Mouse (Mus musculus): ENCODE data around the gene Spout1. TPM values are rescaled to one million over a fixed set of nuclear protein-coding genes. Genes with fewer than 3 reads are reported as not detected.

Gene Spout1
- polyA plus RNA-seq (2015; fragmentation: Nextera tagmentation; extraction: Ambion mirVana), result 63.0 and 67.3 TPM in 2 replicates

GRCm38 (mm10) chr2:30177700-30178675 is at the start of gene Spout1:
Spout1 (minus strand) TSS chr2:30178459.
- Histone ChIP-seq H3K9ac (ENCODE audit: low read depth, low read length) (peak within 1 kb of the TSS; percentile 81), H3K27ac (ENCODE audit: low read length) (peak within 1 kb of the TSS; percentile 73), H3K27me3 (ENCODE audit: control insufficient read depth, insufficient read depth, low read depth, low read length) (no peaks in the 10 kb centered on the region), H3K4me3 (ENCODE audit: low read depth, low read length) (peak within 1 kb of the TSS; percentile 70), H3K4me1 (ENCODE audit: control insufficient read depth, insufficient read depth, low read length) (peaks cover 13% of the 10 kb centered on the region), H3K36me3 (ENCODE audit: control insufficient read depth, insufficient read depth, low read length) (peaks cover 26% of the 10 kb centered on the region), H3K4me2 (ENCODE audit: low read length) (peak within 1 kb of the TSS; percentile 95), H3K9me3 (replicated peaks; ENCODE audit: control insufficient read depth, low read length, poor library complexity, severe bottlenecking) (no peaks in the 10 kb centered on the region)
- WGBS, result 3% methylated on average over 54 of the region's 54 CpGs
- ATAC-seq, result peak; percentile 99

DNA sequence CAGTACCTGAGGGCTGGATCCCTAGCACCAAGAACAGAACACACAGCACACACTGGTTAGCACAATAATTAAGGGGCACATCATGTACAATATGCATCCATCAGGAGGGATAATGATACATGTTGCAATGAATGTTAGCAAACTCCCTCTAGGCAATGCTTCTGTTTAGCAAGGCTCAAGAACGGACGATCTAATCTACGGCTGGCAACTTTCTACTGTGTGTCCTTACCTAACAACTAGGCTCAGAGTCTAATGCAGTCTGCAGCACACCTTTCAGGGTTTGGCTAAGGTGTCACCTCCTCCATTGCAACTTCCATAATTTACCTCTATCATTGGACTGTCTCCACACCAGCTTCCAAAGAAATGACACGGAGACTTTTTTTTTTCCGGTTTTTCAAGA is 38.0 kb upstream of the Spout1 start:
- no peaks in the 10 kb centered on the region for H3K9me3 ChIP-seq (replicated peaks; ENCODE audit: control insufficient read depth, low read length, poor library complexity, severe bottlenecking)
- H3K4me1 ChIP-seq (ENCODE audit: control insufficient read depth, insufficient read depth, low read length), result no peaks in the 10 kb centered on the region
- no peaks in the 10 kb centered on the region for H3K36me3 ChIP-seq (ENCODE audit: control insufficient read depth, insufficient read depth, low read length)
- no peaks in the 10 kb centered on the region for H3K27me3 ChIP-seq (ENCODE audit: control insufficient read depth, insufficient read depth, low read depth, low read length)
- H3K9ac ChIP-seq (ENCODE audit: low read depth, low read length), result no peak overlapping the region
- 96% methylated on average over 5 of the region's 5 CpGs for WGBS
- no peak overlapping the region for H3K4me2 ChIP-seq (ENCODE audit: low read length)
- no peak for ATAC-seq
- no peak overlapping the region for H3K27ac ChIP-seq (ENCODE audit: low read length)
- H3K4me3 ChIP-seq (ENCODE audit: low read depth, low read length), result no peak overlapping the region

GRCm38 (mm10) chr2:30215493-30215892 is 37.2 kb upstream of the Spout1 start:
- no peaks in the 10 kb centered on the region for H3K36me3 ChIP-seq (ENCODE audit: control insufficient read depth, insufficient read depth, low read length)
- H3K9me3 ChIP-seq (replicated peaks; ENCODE audit: control insufficient read depth, low read length, poor library complexity, severe bottlenecking), result no peaks in the 10 kb centered on the region
- no peaks in the 10 kb centered on the region for H3K4me1 ChIP-seq (ENCODE audit: control insufficient read depth, insufficient read depth, low read length)
- no peak overlapping the region for H3K4me2 ChIP-seq (ENCODE audit: low read length)
- H3K27ac ChIP-seq (ENCODE audit: low read length), result no peak overlapping the region
- no peak for ATAC-seq
- H3K27me3 ChIP-seq (ENCODE audit: control insufficient read depth, insufficient read depth, low read depth, low read length), result no peaks in the 10 kb centered on the region
- 84% methylated on average over 6 of the region's 6 CpGs for WGBS
- H3K9ac ChIP-seq (ENCODE audit: low read depth, low read length), result no peak overlapping the region
- H3K4me3 ChIP-seq (ENCODE audit: low read depth, low read length), result no peak overlapping the region

GRCm38 (mm10) chr2:30214745-30215144 is 36.5 kb upstream of the Spout1 start:
- Histone ChIP-seq H3K4me1 (ENCODE audit: control insufficient read depth, insufficient read depth, low read length) (no peaks in the 10 kb centered on the region), H3K27me3 (ENCODE audit: control insufficient read depth, insufficient read depth, low read depth, low read length) (no peaks in the 10 kb centered on the region), H3K9me3 (replicated peaks; ENCODE audit: control insufficient read depth, low read length, poor library complexity, severe bottlenecking) (no peaks in the 10 kb centered on the region), H3K4me2 (ENCODE audit: low read length) (no peak overlapping the region), H3K9ac (ENCODE audit: low read depth, low read length) (no peak overlapping the region), H3K27ac (ENCODE audit: low read length) (no peak overlapping the region), H3K4me3 (ENCODE audit: low read depth, low read length) (no peak overlapping the region), H3K36me3 (ENCODE audit: control insufficient read depth, insufficient read depth, low read length) (no peaks in the 10 kb centered on the region)
- ATAC-seq, result no peak
- 89% methylated on average over 3 of the region's 3 CpGs for WGBS

GRCm38 (mm10) chr2:30212951-30213350 is 34.7 kb upstream of the Spout1 start:
- no peaks in the 10 kb centered on the region for H3K4me1 ChIP-seq (ENCODE audit: control insufficient read depth, insufficient read depth, low read length)
- H3K4me3 ChIP-seq (ENCODE audit: low read depth, low read length), result no peak overlapping the region
- no peaks in the 10 kb centered on the region for H3K9me3 ChIP-seq (replicated peaks; ENCODE audit: control insufficient read depth, low read length, poor library complexity, severe bottlenecking)
- no peak overlapping the region for H3K4me2 ChIP-seq (ENCODE audit: low read length)
- WGBS, result 96% methylated on average over 1 of the region's 1 CpGs
- no peak for ATAC-seq
- H3K36me3 ChIP-seq (ENCODE audit: control insufficient read depth, insufficient read depth, low read length), result no peaks in the 10 kb centered on the region
- no peaks in the 10 kb centered on the region for H3K27me3 ChIP-seq (ENCODE audit: control insufficient read depth, insufficient read depth, low read depth, low read length)
- H3K9ac ChIP-seq (ENCODE audit: low read depth, low read length), result no peak overlapping the region
- H3K27ac ChIP-seq (ENCODE audit: low read length), result no peak overlapping the region

GRCm38 (mm10) chr2:30212169-30212545 is 33.9 kb upstream of the Spout1 start:
- Histone ChIP-seq H3K36me3 (ENCODE audit: control insufficient read depth, insufficient read depth, low read length) (no peaks in the 10 kb centered on the region), H3K27ac (ENCODE audit: low read length) (no peak overlapping the region), H3K4me1 (ENCODE audit: control insufficient read depth, insufficient read depth, low read length) (no peaks in the 10 kb centered on the region), H3K4me3 (ENCODE audit: low read depth, low read length) (no peak overlapping the region), H3K27me3 (ENCODE audit: control insufficient read depth, insufficient read depth, low read depth, low read length) (no peaks in the 10 kb centered on the region), H3K4me2 (ENCODE audit: low read length) (no peak overlapping the region), H3K9ac (ENCODE audit: low read depth, low read length) (no peak overlapping the region), H3K9me3 (replicated peaks; ENCODE audit: control insufficient read depth, low read length, poor library complexity, severe bottlenecking) (no peaks in the 10 kb centered on the region)
- ATAC-seq, result no peak
- WGBS, result 79% methylated on average over 4 of the region's 4 CpGs

DNA sequence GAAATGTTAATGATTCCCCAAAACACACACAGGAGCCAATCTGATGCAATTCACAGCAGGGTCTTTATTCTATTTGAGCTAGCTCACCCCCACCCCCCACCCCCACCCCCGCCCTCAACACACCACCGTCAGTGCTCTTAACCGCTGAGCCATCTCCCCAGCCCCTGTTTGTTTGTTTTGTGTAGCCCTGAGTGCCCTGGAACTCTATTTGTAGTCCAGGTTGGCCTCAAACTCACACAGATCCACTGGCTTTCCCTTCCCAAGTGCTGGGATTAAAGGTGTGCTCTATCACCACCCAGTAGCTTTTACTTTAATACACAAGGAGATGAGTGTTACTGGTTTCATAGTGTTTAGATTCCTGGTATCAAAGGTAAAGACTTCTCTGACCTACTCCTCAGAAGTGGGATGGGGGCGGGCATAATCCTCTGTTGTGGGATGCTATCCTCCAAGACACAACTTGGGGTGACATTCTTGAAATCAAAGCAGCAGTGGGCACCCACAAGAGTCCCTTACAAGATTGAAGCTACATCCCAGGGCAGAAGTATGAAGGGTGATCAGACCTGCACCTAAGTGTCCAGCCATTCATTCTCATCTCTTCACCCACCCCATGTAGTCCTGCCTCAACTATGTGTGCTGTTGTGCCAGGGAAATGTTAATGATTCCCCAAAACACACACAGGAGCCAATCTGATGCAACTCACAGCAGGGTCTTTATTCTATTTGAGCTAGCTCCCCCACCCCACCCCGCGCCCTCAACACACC is 33.3 kb upstream of the Spout1 start:
- no peak overlapping the region for H3K4me3 ChIP-seq (ENCODE audit: low read depth, low read length)
- no peak overlapping the region for H3K27ac ChIP-seq (ENCODE audit: low read length)
- no peaks in the 10 kb centered on the region for H3K9me3 ChIP-seq (replicated peaks; ENCODE audit: control insufficient read depth, low read length, poor library complexity, severe bottlenecking)
- no peaks in the 10 kb centered on the region for H3K36me3 ChIP-seq (ENCODE audit: control insufficient read depth, insufficient read depth, low read length)
- no peaks in the 10 kb centered on the region for H3K27me3 ChIP-seq (ENCODE audit: control insufficient read depth, insufficient read depth, low read depth, low read length)
- 74% methylated on average over 6 of the region's 6 CpGs for WGBS
- H3K9ac ChIP-seq (ENCODE audit: low read depth, low read length), result no peak overlapping the region
- H3K4me2 ChIP-seq (ENCODE audit: low read length), result no peak overlapping the region
- ATAC-seq, result no peak
- peaks cover 3% of the 10 kb centered on the region; the same call in 1 of the 2 replicates for H3K4me1 ChIP-seq (ENCODE audit: control insufficient read depth, insufficient read depth, low read length)

DNA sequence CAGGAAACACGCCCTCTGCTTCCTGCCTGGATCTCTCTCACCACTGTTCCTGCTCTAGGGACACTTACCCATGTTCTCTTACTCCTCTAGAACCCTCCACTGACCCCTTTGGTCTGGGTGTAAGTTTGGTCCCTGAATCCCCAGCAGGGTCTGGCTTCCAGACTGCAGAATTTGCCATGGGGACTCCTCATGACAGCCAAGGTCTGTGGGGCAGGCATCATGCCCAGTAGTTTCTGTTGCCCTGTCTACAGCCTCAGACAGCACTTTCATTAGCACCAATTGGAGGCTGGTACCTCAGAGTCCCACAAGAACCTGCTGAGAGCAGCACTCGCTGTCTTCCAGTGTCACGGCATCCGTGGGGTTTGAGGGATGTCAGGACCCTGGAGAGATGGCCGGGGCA is 29.6 kb upstream of the Spout1 start:
- H3K9ac ChIP-seq (ENCODE audit: low read depth, low read length), result no peak overlapping the region
- H3K4me1 ChIP-seq (ENCODE audit: control insufficient read depth, insufficient read depth, low read length), result peaks cover 14% of the 10 kb centered on the region
- H3K27ac ChIP-seq (ENCODE audit: low read length), result no peak overlapping the region
- whole genome bisulfite sequencing, result 82% methylated on average over 5 of the region's 5 CpGs
- H3K4me2 ChIP-seq (ENCODE audit: low read length), result no peak overlapping the region
- ATAC-seq, result no peak
- H3K27me3 ChIP-seq (ENCODE audit: control insufficient read depth, insufficient read depth, low read depth, low read length), result no peaks in the 10 kb centered on the region
- H3K4me3 ChIP-seq (ENCODE audit: low read depth, low read length), result no peak overlapping the region
- no peaks in the 10 kb centered on the region for H3K36me3 ChIP-seq (ENCODE audit: control insufficient read depth, insufficient read depth, low read length)
- H3K9me3 ChIP-seq (replicated peaks; ENCODE audit: control insufficient read depth, low read length, poor library complexity, severe bottlenecking), result no peaks in the 10 kb centered on the region

DNA sequence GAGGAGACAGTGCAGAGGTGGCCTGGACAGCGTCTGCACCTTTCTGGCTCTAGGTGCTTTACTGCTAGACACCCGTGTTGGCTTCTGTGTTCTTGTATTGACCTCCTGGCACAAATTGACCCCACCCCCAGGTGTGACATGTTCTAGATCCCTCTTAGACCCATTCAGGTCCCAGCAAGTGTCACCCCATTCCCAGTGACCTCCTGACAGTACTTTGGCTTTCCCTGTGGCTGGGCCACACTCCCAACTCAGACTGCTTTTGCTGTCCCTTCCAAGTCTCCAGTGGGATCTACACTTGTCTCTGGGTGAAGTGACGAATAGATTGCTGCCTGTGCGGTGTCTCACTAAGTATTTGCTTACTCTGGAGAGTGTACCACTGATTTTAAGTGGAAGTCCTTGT is 29.1 kb upstream of the Spout1 start:
- no peaks in the 10 kb centered on the region for H3K27me3 ChIP-seq (ENCODE audit: control insufficient read depth, insufficient read depth, low read depth, low read length)
- no peak overlapping the region for H3K4me2 ChIP-seq (ENCODE audit: low read length)
- ATAC-seq, result no peak
- H3K4me3 ChIP-seq (ENCODE audit: low read depth, low read length), result no peak overlapping the region
- no peaks in the 10 kb centered on the region for H3K9me3 ChIP-seq (replicated peaks; ENCODE audit: control insufficient read depth, low read length, poor library complexity, severe bottlenecking)
- no peaks in the 10 kb centered on the region for H3K36me3 ChIP-seq (ENCODE audit: control insufficient read depth, insufficient read depth, low read length)
- WGBS, result 88% methylated on average over 4 of the region's 4 CpGs
- H3K9ac ChIP-seq (ENCODE audit: low read depth, low read length), result no peak overlapping the region
- peaks cover 14% of the 10 kb centered on the region for H3K4me1 ChIP-seq (ENCODE audit: control insufficient read depth, insufficient read depth, low read length)
- no peak overlapping the region for H3K27ac ChIP-seq (ENCODE audit: low read length)
